ENCODE assay signal across 8 mouse cellular contexts in the genomic region with DNA sequence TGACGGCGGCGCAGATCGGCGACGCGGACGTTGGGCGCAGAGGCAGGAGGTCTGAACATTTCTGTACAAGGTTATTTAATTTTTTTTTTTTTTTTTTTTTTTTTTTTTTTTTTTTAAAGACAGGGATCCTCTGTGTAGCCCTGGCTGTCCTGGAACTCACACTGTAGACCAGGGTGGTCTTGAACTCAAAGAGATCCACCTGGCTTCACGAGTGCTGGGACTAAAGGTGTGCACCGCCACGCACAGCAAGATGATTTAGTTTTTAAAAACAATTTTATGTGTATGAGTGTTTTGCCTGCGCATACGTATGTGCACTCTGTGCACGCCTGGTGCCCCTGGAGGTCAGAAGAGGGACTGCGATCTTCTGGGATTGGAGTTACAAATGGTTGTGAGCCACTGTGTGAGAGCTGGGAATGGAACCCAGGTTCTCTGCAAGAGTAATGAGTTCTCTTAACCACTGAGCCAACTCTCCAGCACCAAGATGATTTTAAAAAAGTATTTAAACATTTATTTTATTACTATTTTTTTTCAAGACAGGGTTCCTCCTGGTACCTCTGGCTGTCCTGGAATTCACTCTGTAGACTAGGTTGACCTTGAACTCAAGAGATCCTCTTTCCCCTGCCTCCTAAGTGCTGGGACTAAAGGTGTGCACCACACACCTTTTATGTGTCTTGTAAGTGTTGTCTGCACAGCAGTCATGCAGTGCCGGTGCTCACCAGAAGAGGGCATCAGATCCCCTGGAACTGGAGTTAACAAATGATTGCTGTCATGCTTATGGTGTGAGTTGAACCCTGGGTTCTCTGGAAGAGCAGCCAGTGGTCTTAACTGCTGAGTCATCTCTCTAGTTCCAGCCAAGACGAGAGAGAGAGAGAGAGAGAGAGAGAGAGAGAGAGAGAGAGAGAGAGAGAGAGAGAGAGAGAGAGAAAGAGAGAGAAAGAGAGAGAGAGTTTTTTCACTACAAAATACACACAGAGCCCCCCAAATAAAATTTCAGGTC. TPM values are rescaled to one million over a fixed set of nuclear protein-coding genes. Genes with fewer than 3 reads are reported as not detected.
DNase-seq lines count a peak whose midpoint lies in the region; ATAC-seq and TF ChIP-seq lines count a peak whose summit lies in the region.
"Had no signal": no experiment of that assay in that cellular context is flagged by ENCODE, and none has a peak within 500 bp of the region (broad histone marks: within the 10 kb centered on the region; RNA-seq: fewer than 3 reads in every experiment).

A gene (minus strand): TSS at position 51 of the 997 bp plus-strand sequence.

- WGBS in hindbrain, postnatal 0 days, result 88% methylated on average over 18 of the region's 18 CpGs
- WGBS in hindbrain, embryonic 12.5 days, result 89% methylated on average over 18 of the region's 18 CpGs
- 85% methylated on average over 18 of the region's 18 CpGs for WGBS in lung, adult 2 months

- no peak within 1 kb of the TSS for H3K4me3 ChIP-seq in hindbrain, postnatal 0 days (ENCODE audit: low read length)
- H3K4me3 ChIP-seq in hindbrain, embryonic 12.5 days, result no peak within 1 kb of the TSS
- H3K4me3 ChIP-seq in G1E (ENCODE audit: low read depth, low read length), result no peak within 1 kb of the TSS
- no peak within 1 kb of the TSS for H3K4me3 ChIP-seq in lung, adult 2 months (replicated peaks; ENCODE audit: extremely low read depth, low read depth, low read length)

- no peaks in the 10 kb centered on the region for H3K27me3 ChIP-seq in hindbrain, postnatal 0 days (ENCODE audit: insufficient read depth, low read length)
- no peaks in the 10 kb centered on the region for H3K27me3 ChIP-seq in hindbrain, embryonic 12.5 days
- 0 out of 2 replicates have a peak, but pooled peaks cover 2% of the 10 kb centered on the region for H3K27me3 ChIP-seq in G1E (ENCODE audit: insufficient read depth, low read length)

- H3K36me3 ChIP-seq in hindbrain, postnatal 0 days (ENCODE audit: insufficient read depth, low read length), result no peaks in the 10 kb centered on the region
- no peaks in the 10 kb centered on the region for H3K36me3 ChIP-seq in hindbrain, embryonic 12.5 days
- H3K36me3 ChIP-seq in G1E (replicated peaks), result no peaks in the 10 kb centered on the region

- H3K4me1 ChIP-seq in hindbrain, postnatal 0 days (ENCODE audit: insufficient read depth, low read length), result no peaks in the 10 kb centered on the region
- no peaks in the 10 kb centered on the region for H3K4me1 ChIP-seq in hindbrain, embryonic 12.5 days
- H3K4me1 ChIP-seq in G1E (ENCODE audit: insufficient read depth, low read depth, low read length), result no peaks in the 10 kb centered on the region
- no peaks in the 10 kb centered on the region for H3K4me1 ChIP-seq in lung, adult 2 months (ENCODE audit: control insufficient read depth, insufficient read depth, low read length)

- 0 out of 2 replicates have a peak, but pooled peaks have one; percentile 51 for ATAC-seq in hindbrain, postnatal 0 days
- ATAC-seq in hindbrain, embryonic 12.5 days (ENCODE audit: low FRiP score), result no peak
- ATAC-seq in G1E (ENCODE audit: extremely low read depth, insufficient number of reproducible peaks, low FRiP score, poor library complexity, severe bottlenecking), result no peak; the same call in 1 of the 2 replicates
- ATAC-seq in erythroid progenitor cell, adult 5-6 weeks (replicated peaks; ENCODE audit: low FRiP score, poor library complexity, severe bottlenecking), result peak; percentile 64

- TF ChIP-seq CTCF in hindbrain, postnatal 0 days (IDR thresholded peaks at IDR 0.05; ENCODE audit: low read depth), result no peak
- TF ChIP-seq CTCF in G1E (IDR thresholded peaks at IDR 0.05; ENCODE audit: low read depth, low read length), result peak; percentile 24
- TF ChIP-seq CTCF in lung, adult 2 months (IDR thresholded peaks at IDR 0.05; ENCODE audit: insufficient read depth, low read length), result peak; percentile 72

- peak; percentile 33 for DNase-seq in hindbrain, postnatal 0 days (ENCODE audit: low spot score)
- peak; percentile 73 to 76 for DNase-seq in B cell, adult 2 months
- no peak for DNase-seq in G1E (ENCODE audit: low spot score)
- DNase-seq in lung, adult 2 months, result peak; percentile 38
- DNase-seq in spleen, postnatal 14 days (ENCODE audit: low spot score in 2 of 2), result peak; percentile 61 to 70

- no peak within 1 kb of the TSS for H3K27ac ChIP-seq in hindbrain, postnatal 0 days
- H3K27ac ChIP-seq in hindbrain, embryonic 12.5 days, result no peak within 1 kb of the TSS

- H3K9ac ChIP-seq in hindbrain, postnatal 0 days (replicated peaks; ENCODE audit: low read length), result no peak within 1 kb of the TSS
- H3K9ac ChIP-seq in hindbrain, embryonic 12.5 days, result no peak within 1 kb of the TSS

- TF ChIP-seq POLR2A in lung, adult 2 months (IDR thresholded peaks at IDR 0.05; ENCODE audit: borderline replicate concordance, extremely low read depth, low read depth, low read length), result no peak

- H3K9me3 ChIP-seq in hindbrain, postnatal 0 days (ENCODE audit: low read length), result no peaks in the 10 kb centered on the region
- H3K9me3 ChIP-seq in hindbrain, embryonic 12.5 days (replicated peaks), result no peaks in the 10 kb centered on the region
- H3K9me3 ChIP-seq in G1E (replicated peaks), result no peaks in the 10 kb centered on the region

- H3K4me2 ChIP-seq in hindbrain, postnatal 0 days (ENCODE audit: low read depth, low read length), result no peak within 1 kb of the TSS
- no peak within 1 kb of the TSS for H3K4me2 ChIP-seq in hindbrain, embryonic 12.5 days (replicated peaks)

RNA-seq across cellular contexts. Expression of the gene that starts here (rescaled TPM):
- total RNA-seq in hindbrain, postnatal 0 days (2014; rRNA removed), result not detected in 2 replicates
- polyA plus RNA-seq in hindbrain, postnatal 0 days (2015; fragmentation: Nextera tagmentation; extraction: Ambion mirVana), result not detected in 2 replicates
- not detected in 2 replicates for polyA plus RNA-seq in hindbrain, embryonic 12.5 days (2016; fragmentation: Nextera tagmentation; extraction: Ambion mirVana)
- total RNA-seq in G1E (2014; fragmentation: Nextera tagmentation) (not detected in 2 replicates), G1E (2017) (not detected in 2 replicates)
- polyA plus RNA-seq in G1E (2012), result not detected in 2 replicates
- total RNA-seq in erythroid progenitor cell, adult 5-6 weeks (2015; ENCODE audit: low replicate concordance), result 14.3 TPM in 1 of 2 replicates, not detected in the other
- total RNA-seq in erythroid progenitor cell, adult 5-6 weeks (2017; ENCODE audit: low replicate concordance), result 5.5 TPM in 1 of 2 replicates, not detected in the other
- not detected in 2 replicates for polyA plus RNA-seq in lung, adult 2 months (2012; rRNA removed)
- polyA plus RNA-seq: gonadal fat pad, adult 2 months had no signal

Comparison
In these comparisons a context has a peak if more than half of its experiments do, and no peak if none do; other contexts are left out.
1. Peak in DNase-seq and ATAC-seq in hindbrain, postnatal 0 days; RNA of the gene not detected or under 1 TPM.
2. Peak in DNase-seq in lung, adult 2 months; RNA of the gene not detected or under 1 TPM.